Mouse (Mus musculus) heart, adult 8-10 months (tissue): Measurements from ENCODE around the gene Iqschfp. TPM values are rescaled to one million over a fixed set of nuclear protein-coding genes. Genes with fewer than 3 reads are reported as not detected.

Experiments used
- DNase-seq: peaks from one replicate; pipeline ENCODE4 v3.0.0; 2022; ENCODE audit warnings: low spot score
- total RNA-seq, 4 experiments: library from RNA; stranded (reverse); gene quantifications; 2 replicates each; pipeline ENCODE4 v1.2.4; 2022

Iqschfp gene
- not detected for total RNA-seq

GRCm38 (mm10) chr3:67892026-67892705, at the start of gene Iqschfp, which contains the start of gene Iqcj:
TSS of gene Iqschfp (plus strand) at chr3:67892232.
TSS of gene Iqcj (plus strand) at chr3:67892220.
- DNase-seq = no peak

- DNase-seq = no peak
These were observed 39.6 kb upstream of the Iqschfp start for GRCm38 (mm10) chr3:67852397-67852796.

DNA sequence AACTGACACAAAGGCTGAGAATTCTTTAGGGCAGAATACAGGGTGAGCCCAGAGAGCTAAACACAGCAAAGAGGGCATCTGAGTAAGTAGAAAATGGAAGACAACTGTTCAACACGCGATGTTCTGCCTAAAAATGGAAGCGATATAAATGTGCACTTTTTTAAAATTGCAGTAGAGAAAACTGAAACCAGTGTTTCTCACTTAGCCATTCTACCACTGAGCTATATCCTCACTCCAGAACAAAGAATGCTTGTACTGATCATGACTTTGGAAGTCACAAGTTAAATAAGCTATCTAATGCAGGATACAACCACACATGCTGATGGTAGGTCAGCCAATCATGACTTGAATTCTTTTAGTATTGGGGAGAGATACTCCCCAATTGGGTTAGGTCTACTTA, 30.5 kb upstream of the Iqschfp start:
- DNase-seq = no peak

DNA sequence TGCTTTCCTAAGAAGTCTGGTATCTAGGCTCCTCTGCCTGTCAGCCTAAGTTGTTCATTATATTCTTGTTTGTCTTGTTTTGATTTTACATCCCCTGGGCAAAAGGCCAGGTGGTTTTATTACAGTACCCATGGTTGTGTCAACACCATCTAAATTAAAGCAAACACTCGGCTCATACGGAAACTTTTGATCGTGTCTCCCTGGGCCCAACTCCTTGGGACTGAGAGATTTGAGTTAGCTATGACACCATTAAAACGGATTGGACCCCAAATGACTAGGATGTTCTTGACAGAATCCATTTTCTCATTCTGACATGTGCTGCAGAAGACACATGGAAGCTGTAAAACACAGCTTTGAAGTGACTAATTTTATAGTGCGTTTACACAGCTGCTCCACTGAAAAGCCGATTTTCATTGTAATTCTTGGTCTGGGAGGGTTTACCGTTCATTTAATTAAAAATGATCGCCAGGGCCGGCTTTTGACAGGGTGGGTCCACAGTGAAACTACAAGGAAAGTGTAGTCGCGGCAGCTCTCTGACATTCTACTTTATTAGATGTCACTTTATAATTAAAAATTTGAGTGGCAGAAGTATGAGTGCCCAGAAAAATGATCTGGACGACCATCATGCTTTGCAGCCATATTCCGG, 24.5 kb upstream of the Iqschfp start:
- DNase-seq = no peak

- no peak for DNase-seq
These were observed 22.6 kb upstream of the Iqschfp start for GRCm38 (mm10) chr3:67869424-67869823.

GRCm38 (mm10) chr3:67877253-67877652, 14.8 kb upstream of the Iqschfp start:
- no peak for DNase-seq

- no peak for DNase-seq
These were observed 7.7 kb upstream of the Iqschfp start for GRCm38 (mm10) chr3:67884335-67884734.

- no peak for DNase-seq
These were observed 5.9 kb upstream of the Iqschfp start for GRCm38 (mm10) chr3:67886176-67886575.

DNA sequence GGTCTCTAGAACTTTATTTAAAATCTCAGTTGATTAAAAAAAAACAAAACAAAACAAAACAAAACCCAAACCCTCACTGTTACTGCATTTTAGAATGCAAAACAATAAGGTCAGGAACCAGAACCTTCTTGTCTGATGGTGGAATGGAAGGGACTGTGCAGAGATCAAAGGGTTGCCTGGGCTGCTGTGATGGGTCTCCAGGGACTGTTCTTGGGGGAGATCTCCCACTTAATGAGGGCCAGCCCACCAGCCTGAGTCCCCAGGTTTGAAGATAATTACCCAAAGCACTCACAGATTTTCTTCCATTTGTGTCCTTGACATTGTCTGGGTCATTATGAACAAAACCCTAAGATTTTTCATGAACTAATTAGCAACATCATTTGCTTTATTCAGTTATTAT, 4.8 kb upstream of the Iqschfp start:
- DNase-seq = no peak

DNA sequence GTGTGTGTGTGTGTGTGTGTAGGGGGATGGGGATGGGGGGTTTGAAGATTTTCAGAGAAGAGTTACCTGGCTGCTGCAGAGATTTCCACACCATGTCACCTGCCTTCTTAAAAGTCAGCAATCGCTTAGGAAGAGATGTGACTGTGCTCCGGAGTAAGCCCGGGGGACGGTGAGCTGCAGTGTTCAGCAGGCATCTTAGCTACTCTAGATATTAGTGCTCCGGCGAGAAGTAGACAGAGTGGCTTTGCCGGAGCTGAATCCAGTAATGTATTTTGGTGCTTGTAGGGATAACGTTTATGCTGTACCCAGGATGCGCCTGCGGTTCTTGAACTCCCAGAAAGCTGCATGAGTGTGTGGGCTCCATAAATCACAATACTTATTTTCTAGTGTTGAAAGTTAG, 736 bp downstream of the Iqschfp start:
- no peak for DNase-seq

GRCm38 (mm10) chr3:67902517-67902916, 10.5 kb downstream of the Iqschfp start:
- no peak for DNase-seq

GRCm38 (mm10) chr3:67908586-67908985, 16.6 kb downstream of the Iqschfp start:
- DNase-seq = no peak

DNA sequence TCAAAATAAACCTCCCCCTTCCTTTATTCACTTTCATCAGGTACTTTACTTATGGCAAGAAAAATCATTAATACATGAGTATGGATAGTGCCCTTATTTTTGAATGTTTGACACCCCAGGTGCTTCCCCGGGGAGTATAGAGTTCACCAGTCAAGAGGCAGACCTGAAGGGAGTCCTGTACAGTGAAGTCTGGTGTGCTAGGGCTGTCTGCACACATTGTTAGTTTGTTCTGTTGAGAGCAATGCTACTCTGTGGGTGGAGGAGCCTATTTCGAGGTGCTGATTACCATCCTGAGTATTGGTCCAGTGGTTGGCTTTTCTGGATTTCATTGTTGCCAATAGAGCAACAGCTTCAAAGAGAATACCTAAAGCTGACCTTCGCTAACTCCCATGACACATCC, 26.1 kb downstream of the Iqschfp start:
- DNase-seq = no peak

DNA sequence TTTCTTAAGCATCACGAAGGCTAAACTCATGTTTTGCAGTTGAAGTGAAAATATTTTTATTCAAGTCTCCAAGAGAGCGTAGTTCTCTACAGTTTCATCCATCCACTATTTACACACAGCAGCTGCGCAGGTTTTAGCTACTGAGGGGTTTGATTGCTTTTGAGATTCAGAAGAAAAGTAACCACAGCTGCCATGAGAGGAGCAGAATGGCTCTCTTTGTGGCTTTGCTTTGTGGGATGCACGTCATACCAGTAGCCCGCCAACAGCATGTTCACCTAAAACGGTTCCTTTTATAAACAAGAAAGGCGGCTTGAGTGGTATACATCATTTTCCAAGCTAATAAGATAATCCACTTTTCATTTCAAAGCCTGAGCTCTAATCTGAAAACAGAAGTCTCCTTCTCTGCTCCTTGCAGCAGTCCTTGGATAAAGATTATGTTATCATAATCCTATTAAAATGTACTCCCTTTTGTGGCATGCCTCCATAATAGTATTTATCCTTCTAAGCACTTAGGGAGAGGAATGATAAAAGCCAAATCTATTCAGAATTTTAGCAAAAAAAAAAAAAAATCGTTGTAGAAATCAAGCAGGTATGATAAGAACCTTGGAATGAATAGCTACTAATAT, 26.7 kb downstream of the Iqschfp start:
- DNase-seq = no peak

GRCm38 (mm10) chr3:67923095-67923494, 31.1 kb downstream of the Iqschfp start:
- DNase-seq = no peak

- no peak for DNase-seq
These were observed 33.4 kb downstream of the Iqschfp start for GRCm38 (mm10) chr3:67925453-67925852.

GRCm38 (mm10) chr3:67930424-67931133, 38.5 kb downstream of the Iqschfp start:
- DNase-seq = no peak

DNA sequence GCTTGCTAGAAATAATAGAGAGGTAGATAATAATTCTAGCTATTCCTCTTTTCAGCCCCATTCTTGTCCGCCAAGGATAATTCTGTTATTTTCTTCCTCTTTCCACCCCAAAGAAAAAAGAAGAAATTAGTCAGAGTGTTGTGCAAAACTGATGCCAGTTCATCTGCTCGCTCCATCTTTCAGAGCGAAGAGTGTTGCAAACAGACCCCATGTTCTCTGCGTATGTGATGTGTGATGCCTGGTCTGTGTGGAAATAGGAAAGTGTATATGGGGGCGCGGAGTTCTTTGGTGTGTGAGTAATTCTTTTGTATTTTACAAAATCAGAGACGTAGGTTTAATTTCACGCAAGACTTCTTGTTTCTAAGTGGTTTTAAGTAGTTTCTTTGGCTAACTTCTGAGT, 39.1 kb downstream of the Iqschfp start:
- DNase-seq = no peak

DNA sequence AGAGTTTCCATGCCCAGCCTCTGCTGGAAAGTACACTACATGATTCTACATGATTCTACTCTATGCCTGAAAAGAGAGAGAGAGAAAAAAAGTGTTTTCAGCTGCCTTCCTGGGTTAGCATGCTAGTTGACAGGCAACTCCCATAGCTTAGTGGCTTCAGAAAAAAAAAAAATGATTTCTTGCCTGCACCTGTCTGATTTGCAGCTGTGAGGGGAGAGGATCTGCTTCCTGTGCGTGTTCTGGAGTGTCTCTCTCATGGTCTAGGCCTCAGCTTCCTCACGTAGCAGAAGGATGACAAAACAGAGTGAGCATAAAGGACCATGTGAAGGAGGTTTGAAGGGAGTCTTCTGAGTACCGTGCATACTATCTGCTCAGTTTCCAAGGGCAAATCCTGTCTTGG, 39.9 kb downstream of the Iqschfp start:
- no peak for DNase-seq

GRCm38 (mm10) chr3:67935829-67936228, 43.8 kb downstream of the Iqschfp start:
- DNase-seq = no peak

- no peak for DNase-seq
These were observed 55.0 kb downstream of the Iqschfp start for GRCm38 (mm10) chr3:67947000-67947399.

- no peak for DNase-seq
These were observed 60.5 kb downstream of the Iqschfp start for GRCm38 (mm10) chr3:67952517-67952940.
